ENCODE assay signal across 10 mouse cellular contexts in genomic region chr10:120587179-120587578, GRCm38 (mm10).
DNase-seq lines count a peak whose midpoint lies in the region; ATAC-seq lines count a peak whose summit lies in the region.
"Had no signal": no experiment of that assay in that cellular context is flagged by ENCODE, and none has a peak within 500 bp of the region (broad histone marks: within the 10 kb centered on the region; RNA-seq: fewer than 3 reads in every experiment).

No protein-coding gene starts in this region.

- no peak overlapping the region for H3K4me3 ChIP-seq in forebrain, embryonic 14.5 days (ENCODE audit: low read depth, low read length)
- H3K4me3 ChIP-seq in forebrain, embryonic 10.5 days: no peak overlapping the region
- H3K4me3 ChIP-seq: megakaryocyte, embryonic 14.5 days had no signal

- H3K36me3 ChIP-seq in forebrain, embryonic 14.5 days (ENCODE audit: control insufficient read depth, insufficient read depth, low read length): no peaks in the 10 kb centered on the region
- H3K36me3 ChIP-seq in forebrain, embryonic 10.5 days (replicated peaks): no peaks in the 10 kb centered on the region

- H3K27ac ChIP-seq in forebrain, embryonic 14.5 days (ENCODE audit: low read depth, low read length): no peak overlapping the region
- no peak overlapping the region for H3K27ac ChIP-seq in forebrain, embryonic 10.5 days

- peak; percentile 56 for DNase-seq in forebrain, embryonic 14.5 days (ENCODE audit: low spot score)
- DNase-seq in forebrain, embryonic 10.5 days (ENCODE audit: extremely low spot score, low spot score): no peak
- peak; percentile 35 for DNase-seq in ovary, postnatal 14 days (ENCODE audit: low spot score)
- DNase-seq in ovary, adult 18-20 months (ENCODE audit: low spot score): no peak
- DNase-seq in cerebellum, adult 9-10 months: peak; percentile 42
- peak; percentile 69 for DNase-seq in kidney, postnatal 14 days
- DNase-seq in retina, embryonic 14.5 days (ENCODE audit: low spot score): peak; percentile 64
- no peak for DNase-seq in frontal cortex, postnatal 25 days (ENCODE audit: low spot score in 2 of 2)

- peaks cover 4% of the 10 kb centered on the region; the same call in 1 of the 2 replicates for H3K4me1 ChIP-seq in forebrain, embryonic 14.5 days (ENCODE audit: control insufficient read depth, insufficient read depth, low read length)
- H3K4me1 ChIP-seq in forebrain, embryonic 10.5 days: 0 out of 2 replicates have a peak, but pooled peaks cover 4% of the 10 kb centered on the region
- H3K4me1 ChIP-seq: megakaryocyte, embryonic 14.5 days had no signal

- WGBS in forebrain, embryonic 14.5 days: 84% methylated on average over 3 of the region's 3 CpGs
- WGBS in forebrain, embryonic 10.5 days: 81% methylated on average over 3 of the region's 3 CpGs

- no peak for ATAC-seq in forebrain, embryonic 14.5 days

- no peaks in the 10 kb centered on the region for H3K27me3 ChIP-seq in forebrain, embryonic 14.5 days (replicated peaks; ENCODE audit: control insufficient read depth, insufficient read depth, low read length)
- no peaks in the 10 kb centered on the region for H3K27me3 ChIP-seq in forebrain, embryonic 10.5 days (ENCODE audit: poor library complexity, severe bottlenecking)
- H3K27me3 ChIP-seq: CH12.LX had no signal

- no peak overlapping the region for H3K4me2 ChIP-seq in forebrain, embryonic 14.5 days (ENCODE audit: low read length)

- no peaks in the 10 kb centered on the region for H3K9me3 ChIP-seq in forebrain, embryonic 14.5 days (replicated peaks; ENCODE audit: control insufficient read depth, low read length)
- no peaks in the 10 kb centered on the region for H3K9me3 ChIP-seq in forebrain, embryonic 10.5 days
- H3K9me3 ChIP-seq: megakaryocyte, embryonic 14.5 days had no signal

- no peak overlapping the region for H3K9ac ChIP-seq in forebrain, embryonic 14.5 days (ENCODE audit: low read length)

Comparison
In these comparisons a context has a peak if more than half of its experiments do, and no peak if none do; other contexts are left out.
1. DNase-seq: peak in forebrain, embryonic 14.5 days (single experiment), ovary, postnatal 14 days (single experiment), cerebellum, adult 9-10 months (single experiment), kidney, postnatal 14 days (single experiment) and retina, embryonic 14.5 days (single experiment); none in forebrain, embryonic 10.5 days (single experiment), ovary, adult 18-20 months (single experiment) and frontal cortex, postnatal 25 days (0 of 2).